Mouse (Mus musculus): ENCODE measurements around the gene Prm3. TPM values are rescaled to one million over a fixed set of nuclear protein-coding genes. Genes with fewer than 3 reads are reported as not detected.

Prm3 gene
- polyA plus RNA-seq, 1 experiment from 2014 or later = not detected

Other genes starting within 250 kb of the Prm3 start
- 31.5 and 32.9 TPM in 2 replicates for gene Dexi, start 247.9 kb downstream of the Prm3 start, polyA plus RNA-seq (2016; fragmentation: Nextera tagmentation; extraction: Ambion mirVana)
- 37.7 and 38.9 TPM in 2 replicates for gene Clec16a, start 245.6 kb downstream of the Prm3 start, polyA plus RNA-seq (2016; fragmentation: Nextera tagmentation; extraction: Ambion mirVana)
- 11.4 and 12.5 TPM in 2 replicates for gene Socs1, start 5.4 kb downstream of the Prm3 start, polyA plus RNA-seq (2016; fragmentation: Nextera tagmentation; extraction: Ambion mirVana)
- not detected in 2 replicates for gene Tnp2, start 2.3 kb downstream of the Prm3 start, polyA plus RNA-seq (2016; fragmentation: Nextera tagmentation; extraction: Ambion mirVana)
- not detected in 2 replicates for gene Prm2, start 5.2 kb upstream of the Prm3 start, polyA plus RNA-seq (2016; fragmentation: Nextera tagmentation; extraction: Ambion mirVana)
- gene Prm1, start 14.9 kb upstream of the Prm3 start, polyA plus RNA-seq (2016; fragmentation: Nextera tagmentation; extraction: Ambion mirVana) = not detected in 2 replicates
- gene Gm11172, start 22.0 kb upstream of the Prm3 start, polyA plus RNA-seq (2016; fragmentation: Nextera tagmentation; extraction: Ambion mirVana) = not detected in 2 replicates
- gene Rmi2, start 44.1 kb upstream of the Prm3 start, polyA plus RNA-seq (2016; fragmentation: Nextera tagmentation; extraction: Ambion mirVana) = 4.6 and 4.7 TPM in 2 replicates

Measured in embryonic facial prominence, embryonic 12.5 days (tissue).